Mouse (Mus musculus): ENCODE data around the gene Nlgn2.
A peak's percentile ranks its signal among the peaks of the same experiment; 100 is the strongest.

Gene Nlgn2

GRCm38 (mm10) chr11:69837604-69837951 is at the start of gene Nlgn2:
Gene Nlgn2, minus strand, starts transcription at chr11:69837784.
- DNase-seq = no peak

- no peak for DNase-seq
Observed at GRCm38 (mm10) chr11:69886907-69887635, 49.5 kb upstream of the Nlgn2 start.

- no peak for DNase-seq
Observed at GRCm38 (mm10) chr11:69884663-69885062, 47.1 kb upstream of the Nlgn2 start.

- DNase-seq = no peak
Observed at GRCm38 (mm10) chr11:69884240-69884639, 46.7 kb upstream of the Nlgn2 start.

GRCm38 (mm10) chr11:69883527-69884151 is 46.1 kb upstream of the Nlgn2 start:
- no peak for DNase-seq

- DNase-seq = no peak
Observed at GRCm38 (mm10) chr11:69883066-69883465, 45.5 kb upstream of the Nlgn2 start.

- no peak for DNase-seq
Observed at GRCm38 (mm10) chr11:69881787-69882670, 44.4 kb upstream of the Nlgn2 start.

GRCm38 (mm10) chr11:69880853-69881603 is 43.4 kb upstream of the Nlgn2 start, which contains the start of gene Kctd11:
Gene Kctd11, minus strand, starts transcription at chr11:69881406.
- peak; percentile 88 for DNase-seq

- DNase-seq = no peak
Observed at GRCm38 (mm10) chr11:69880506-69880852, 42.9 kb upstream of the Nlgn2 start.

- no peak for DNase-seq
Observed at GRCm38 (mm10) chr11:69879711-69880110, 42.1 kb upstream of the Nlgn2 start.

- no peak for DNase-seq
Observed at GRCm38 (mm10) chr11:69878952-69879351, 41.4 kb upstream of the Nlgn2 start.

- DNase-seq = no peak
Observed at GRCm38 (mm10) chr11:69878399-69878798, 40.8 kb upstream of the Nlgn2 start.

GRCm38 (mm10) chr11:69877878-69878277 is 40.3 kb upstream of the Nlgn2 start, which contains the start of gene Tmem95:
Gene Tmem95, minus strand, starts transcription at chr11:69878018.
- DNase-seq = no peak

- DNase-seq = peak; percentile 72
Observed at GRCm38 (mm10) chr11:69876867-69877266, 39.3 kb upstream of the Nlgn2 start.

- DNase-seq = peak; percentile 66
Observed at GRCm38 (mm10) chr11:69876186-69876585, 38.6 kb upstream of the Nlgn2 start.

GRCm38 (mm10) chr11:69872451-69872850 is 34.9 kb upstream of the Nlgn2 start:
- DNase-seq = no peak

- no peak for DNase-seq
Observed at GRCm38 (mm10) chr11:69871822-69872221, 34.2 kb upstream of the Nlgn2 start.

GRCm38 (mm10) chr11:69870289-69871069 is 32.9 kb upstream of the Nlgn2 start:
- DNase-seq = no peak

GRCm38 (mm10) chr11:69867335-69867734 is 29.8 kb upstream of the Nlgn2 start:
- no peak for DNase-seq

GRCm38 (mm10) chr11:69865561-69865960 is 28.0 kb upstream of the Nlgn2 start:
- no peak for DNase-seq

- DNase-seq = no peak
Observed at GRCm38 (mm10) chr11:69864138-69864860, 26.7 kb upstream of the Nlgn2 start.

Measured in layer of hippocampus, adult 9-11 months (tissue).